Mouse (Mus musculus): ENCODE measurements at regions not wholly inside any gene's neighbourhood (a gene's known extent, or its start where the extent isn't known, plus 50 kb on each side); places are given as distances from the start of the nearest gene placed in this dataset.
A peak's percentile ranks its signal among the peaks of the same experiment; 100 is the strongest.

DNA sequence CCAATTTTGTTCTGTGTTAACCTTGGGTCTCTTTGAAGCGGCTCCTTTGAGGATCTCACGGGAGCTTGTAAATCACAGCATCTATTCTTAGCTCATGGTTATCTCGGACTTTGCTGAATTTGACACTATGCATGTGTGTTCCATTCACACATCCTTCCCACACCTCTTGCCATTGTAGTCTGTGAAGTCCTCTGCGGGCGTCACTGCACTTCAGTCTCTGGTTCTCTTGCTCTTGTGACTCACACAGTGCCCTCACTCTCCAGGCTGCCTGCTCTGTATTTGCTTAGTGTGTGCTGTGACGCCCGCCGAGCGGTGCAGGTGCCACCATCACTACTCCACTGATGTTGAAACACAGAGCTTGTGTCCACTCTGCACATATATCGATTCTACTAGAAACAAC, 1271.2 kb downstream of the Synb start:
- no peak for DNase-seq

GRCm38 (mm10) chr14:68021240-68021639, 1272.9 kb downstream of the Synb start:
- DNase-seq: no peak

DNA sequence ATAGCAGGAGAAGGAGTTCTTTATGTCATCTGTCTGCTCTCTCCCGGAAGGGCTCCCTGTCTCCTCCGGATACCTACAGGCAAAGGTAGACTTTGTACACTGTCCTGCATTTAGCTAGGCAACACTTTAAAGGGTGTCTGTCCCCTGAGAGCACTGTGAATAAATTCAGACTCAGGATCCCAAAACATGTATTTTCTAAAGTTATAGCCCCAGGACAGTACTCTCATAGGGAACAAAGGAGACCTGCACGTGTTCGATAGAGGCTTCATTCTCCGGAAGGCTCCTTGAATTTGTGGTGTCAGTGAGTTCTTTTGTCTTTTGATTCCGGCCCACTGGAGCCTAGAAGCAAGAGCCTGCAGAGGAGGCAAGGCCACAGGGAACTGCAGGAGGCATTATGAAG, 1273.3 kb downstream of the Synb start:
- DNase-seq: no peak

GRCm38 (mm10) chr14:68018686-68019085, 1275.4 kb downstream of the Synb start:
- DNase-seq: no peak

DNA sequence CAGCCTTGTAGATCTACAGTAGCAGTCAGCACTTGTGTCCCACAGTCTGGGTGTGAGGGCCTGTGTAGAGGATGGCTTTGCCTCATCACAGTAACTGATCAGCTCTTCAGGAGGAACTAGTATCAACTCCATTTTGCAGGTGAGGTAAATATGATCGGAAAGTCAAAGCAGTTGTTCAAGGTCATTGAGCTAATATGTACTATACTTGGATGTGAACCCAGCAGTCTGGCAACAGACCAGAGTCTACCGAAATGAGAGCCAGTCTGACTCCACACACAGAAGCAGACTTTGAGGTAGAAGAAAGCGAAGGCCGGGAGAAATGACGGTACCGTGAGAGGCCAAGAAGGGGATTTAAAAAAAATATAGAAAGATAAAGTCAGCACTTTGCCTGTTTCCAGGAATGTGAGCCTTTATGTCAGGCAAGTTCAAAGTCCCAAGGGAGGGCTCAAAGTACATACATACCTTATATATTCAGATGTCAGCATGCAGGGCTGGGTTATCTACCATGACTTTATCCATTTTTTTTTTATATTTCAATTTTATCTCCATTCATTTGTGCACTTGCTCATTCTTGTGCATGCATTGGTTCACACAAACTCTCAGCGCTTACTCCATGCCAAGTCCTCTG, 1297.2 kb downstream of the Synb start:
- no peak for DNase-seq

- DNase-seq: no peak
These were observed 1300.5 kb downstream of the Synb start for GRCm38 (mm10) chr14:67993611-67994051.

DNA sequence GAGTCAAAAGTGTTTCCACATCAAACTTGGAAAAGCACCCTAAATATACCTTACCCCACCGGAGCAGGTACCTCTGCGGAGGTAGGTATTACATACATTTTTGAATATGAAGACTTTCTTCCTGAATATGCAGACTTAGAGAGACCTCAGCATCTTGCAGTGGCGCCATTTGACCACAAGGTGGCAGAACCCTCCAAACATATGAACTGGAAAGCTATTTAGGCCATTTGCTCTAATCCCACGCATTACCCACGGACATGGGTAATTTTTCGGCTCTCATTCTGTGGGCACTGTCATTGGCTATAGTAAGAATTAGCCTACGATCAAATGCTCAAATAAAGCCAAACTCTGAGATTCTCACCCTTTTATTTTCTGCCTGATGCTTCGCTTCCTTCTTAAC, 1301.0 kb downstream of the Synb start:
- DNase-seq: peak in 1 of 2 experiments; percentile 36

- no peak for DNase-seq
These were observed 1302.0 kb downstream of the Synb start for GRCm38 (mm10) chr14:67992088-67992487.

- DNase-seq: no peak
These were observed 1303.8 kb downstream of the Synb start for GRCm38 (mm10) chr14:67990271-67990670.
